Mouse (Mus musculus) kidney, postnatal 36 days (tissue): ENCODE measurements around the gene Thra.

Source experiments
- DNase-seq, 2 experiments: peaks; one replicate each; pipeline ENCODE4 v3.0.0; 2021 to 2022; ENCODE audit warnings: mixed read lengths in 2 of 2

The Thra gene

DNA sequence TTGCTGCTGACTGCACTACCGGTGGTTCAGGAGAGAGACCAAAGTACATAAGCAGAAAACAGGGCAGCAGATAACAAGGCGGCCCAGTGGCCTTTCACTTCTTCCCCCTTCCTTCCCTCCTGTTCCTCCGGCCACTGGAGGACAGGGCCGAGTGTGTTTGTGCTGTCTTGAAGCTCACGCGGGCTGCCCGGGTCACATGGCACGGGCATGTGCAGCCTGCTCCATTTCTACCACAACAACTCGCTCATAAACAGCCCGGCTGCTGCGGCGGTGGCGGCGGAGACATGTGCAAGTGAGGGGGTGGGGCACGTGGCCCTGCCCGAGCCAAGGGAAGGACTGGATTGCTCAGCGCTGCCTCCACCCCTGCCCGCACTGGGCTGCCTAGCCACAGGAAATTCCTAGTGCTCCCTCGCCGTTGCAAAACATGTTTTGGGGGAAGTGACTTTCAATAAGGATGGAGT, 42.8 kb downstream of the Thra start:
- peak; percentile 99 to 100 for DNase-seq

DNA sequence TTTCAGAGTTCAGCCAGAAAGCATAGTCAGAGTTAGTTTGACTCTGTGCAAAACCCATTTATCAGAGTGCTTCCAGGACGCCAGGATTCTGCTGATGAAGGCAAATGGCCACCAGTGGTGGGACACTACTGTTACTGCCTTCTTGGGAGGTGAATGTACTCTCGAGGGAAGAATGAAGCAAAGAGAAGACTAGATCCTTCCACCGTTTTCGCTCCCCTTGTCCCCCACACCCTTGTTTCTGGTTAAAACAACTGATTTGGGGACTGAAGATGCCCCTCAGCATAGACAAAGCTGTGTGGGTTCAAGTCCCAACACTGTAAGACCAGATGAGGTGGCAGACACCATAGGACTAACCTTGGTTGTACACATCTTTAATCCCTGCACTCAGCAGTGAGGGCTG, 43.7 kb downstream of the Thra start:
- DNase-seq: no peak

DNA sequence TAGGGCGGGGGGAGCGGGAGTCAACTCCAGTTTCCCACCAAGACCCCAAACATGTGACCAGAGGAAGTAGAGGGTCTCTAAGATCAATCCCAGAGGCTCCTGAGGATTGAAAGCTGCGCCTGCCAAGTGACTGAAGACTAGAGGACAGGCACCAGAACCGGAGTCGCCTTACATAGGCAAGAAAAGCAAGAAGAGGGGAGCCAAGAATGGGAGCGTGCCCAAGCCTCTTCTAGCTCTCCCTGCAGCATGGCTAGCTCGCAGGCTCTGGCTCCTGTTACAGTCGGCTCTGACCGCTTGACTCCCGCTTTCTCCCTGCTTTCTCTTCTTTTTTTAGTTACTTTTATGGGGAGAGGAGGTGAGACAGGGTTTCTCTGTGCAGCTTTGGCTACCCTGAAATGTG, 44.8 kb downstream of the Thra start:
- DNase-seq: peak in 1 of 2 experiments; percentile 33

DNA sequence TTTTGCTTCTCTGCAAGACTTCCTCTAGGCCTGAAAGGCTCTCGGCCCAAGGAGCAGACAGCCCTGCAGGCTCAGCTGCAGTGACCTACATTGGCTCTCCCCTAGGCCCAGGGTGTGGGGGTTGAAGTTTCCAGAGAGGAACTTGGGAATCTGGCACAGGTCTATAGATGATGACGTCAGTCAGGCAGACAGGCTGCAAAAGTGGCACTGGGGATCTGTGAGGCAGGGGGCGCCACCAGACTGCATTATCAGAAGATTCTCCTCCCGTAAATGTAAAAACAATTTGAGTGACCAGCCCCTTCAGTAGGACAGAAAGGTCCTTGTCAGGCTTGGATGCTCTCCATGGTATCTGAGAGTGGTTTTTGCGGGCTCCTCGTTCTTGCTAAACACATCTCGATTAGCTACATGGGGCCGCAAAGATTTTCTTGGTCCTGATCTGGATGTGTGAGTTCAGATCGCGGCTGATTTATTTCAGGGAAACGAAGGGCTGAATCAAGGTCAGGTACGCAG, 45.4 kb downstream of the Thra start:
- DNase-seq: peak; percentile 83 to 87

DNA sequence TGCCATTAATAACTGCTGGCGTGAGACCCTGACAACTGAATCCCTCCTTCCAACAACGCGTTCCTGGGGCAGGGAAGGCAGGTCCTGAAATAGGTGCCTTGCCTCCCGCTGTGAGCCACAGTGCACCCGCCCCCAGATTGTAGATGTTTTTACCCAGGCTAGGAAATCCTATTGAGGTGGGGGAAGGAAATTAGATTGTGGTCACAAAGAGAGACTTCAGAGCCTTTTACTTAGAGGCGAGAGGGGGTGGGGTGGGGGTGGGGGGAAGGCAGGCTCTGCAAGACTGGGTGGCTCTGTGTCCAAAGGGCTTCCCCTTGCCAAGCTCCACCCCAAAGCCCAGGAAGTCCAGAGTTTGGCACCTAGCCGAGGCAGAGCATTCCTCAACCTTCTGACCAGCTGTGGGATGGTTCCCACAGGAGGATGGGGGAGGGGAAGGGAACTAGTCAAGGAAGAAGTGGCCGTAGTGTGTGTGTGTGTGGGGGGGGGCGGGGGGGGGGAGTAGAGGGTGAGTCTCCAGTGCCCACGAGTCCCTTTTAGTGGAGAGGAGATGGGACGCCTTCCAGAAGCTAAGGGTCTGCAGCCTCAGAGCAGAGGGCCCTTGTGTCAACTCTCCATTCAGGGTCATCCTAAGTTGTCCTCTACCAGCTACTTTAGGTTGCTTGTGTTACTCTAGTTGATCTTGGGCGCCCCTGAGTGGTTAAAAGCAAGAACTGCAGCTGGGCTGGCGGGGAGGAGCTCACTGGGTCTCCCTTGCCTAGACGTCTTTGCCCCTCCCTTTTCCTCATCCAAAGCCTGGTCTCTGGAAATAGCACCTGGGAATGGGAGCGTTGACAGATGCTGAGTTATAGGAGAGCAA, 46.1 kb downstream of the Thra start:
- DNase-seq: peak; percentile 98 to 99

DNA sequence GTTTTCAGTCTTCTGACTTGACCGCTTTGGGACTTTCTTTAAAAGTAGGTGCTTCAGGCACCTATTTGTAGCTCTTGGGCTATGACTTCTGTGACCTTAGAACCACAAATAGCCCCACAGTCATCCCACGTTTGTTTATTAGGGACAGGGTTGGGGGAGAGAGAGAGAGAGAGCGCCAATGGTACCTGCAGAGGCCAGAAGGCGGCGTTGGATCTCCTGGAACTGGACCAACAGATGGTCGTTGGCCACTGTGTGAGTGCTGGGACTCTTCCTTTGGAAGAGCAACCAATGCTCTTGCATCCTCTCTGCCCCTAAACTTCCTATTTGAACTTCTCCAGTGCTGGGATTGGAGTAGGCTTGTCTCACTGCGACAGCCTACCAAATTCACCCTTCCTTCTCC, 46.8 kb downstream of the Thra start:
- DNase-seq: peak in 1 of 2 experiments; percentile 39

DNA sequence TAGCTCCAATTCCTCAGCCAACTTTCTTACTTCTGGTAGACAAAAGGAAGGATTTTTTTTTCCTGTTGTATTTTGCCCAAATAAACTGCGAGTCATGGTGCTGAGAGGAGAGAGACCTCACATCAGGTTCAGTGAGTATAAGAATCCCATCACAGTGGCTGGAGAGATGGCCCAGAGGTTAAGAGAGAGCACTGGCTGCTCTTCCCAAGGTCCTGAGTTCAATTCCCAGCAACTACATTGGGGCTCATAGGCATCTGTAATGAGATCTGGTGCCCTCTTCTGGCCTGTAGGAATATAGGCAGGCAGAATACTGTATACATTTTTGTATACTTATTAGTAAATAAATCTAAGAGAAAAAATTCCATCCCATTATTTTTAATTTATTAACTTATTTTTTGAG, 47.3 kb downstream of the Thra start:
- DNase-seq: no peak

DNA sequence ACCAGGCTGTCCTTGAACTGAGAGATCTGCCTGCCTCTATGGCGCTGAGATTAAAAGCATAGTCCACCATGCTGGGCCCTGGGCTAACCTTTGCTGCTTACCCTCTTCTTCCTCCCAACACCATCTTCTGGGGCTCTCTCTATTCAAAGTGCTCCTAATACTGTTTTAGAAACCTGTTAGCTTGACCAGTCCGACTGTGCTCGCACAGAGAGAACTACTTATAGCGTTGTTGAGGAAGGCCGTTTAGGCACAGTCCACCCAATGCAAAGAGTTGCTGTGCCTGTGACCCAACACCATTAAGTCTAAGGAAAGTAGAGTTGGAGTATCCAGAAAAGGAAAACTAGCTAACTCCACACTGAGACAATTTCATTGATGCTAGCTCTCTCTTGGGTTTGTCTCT, 47.7 kb downstream of the Thra start:
- DNase-seq: no peak

DNA sequence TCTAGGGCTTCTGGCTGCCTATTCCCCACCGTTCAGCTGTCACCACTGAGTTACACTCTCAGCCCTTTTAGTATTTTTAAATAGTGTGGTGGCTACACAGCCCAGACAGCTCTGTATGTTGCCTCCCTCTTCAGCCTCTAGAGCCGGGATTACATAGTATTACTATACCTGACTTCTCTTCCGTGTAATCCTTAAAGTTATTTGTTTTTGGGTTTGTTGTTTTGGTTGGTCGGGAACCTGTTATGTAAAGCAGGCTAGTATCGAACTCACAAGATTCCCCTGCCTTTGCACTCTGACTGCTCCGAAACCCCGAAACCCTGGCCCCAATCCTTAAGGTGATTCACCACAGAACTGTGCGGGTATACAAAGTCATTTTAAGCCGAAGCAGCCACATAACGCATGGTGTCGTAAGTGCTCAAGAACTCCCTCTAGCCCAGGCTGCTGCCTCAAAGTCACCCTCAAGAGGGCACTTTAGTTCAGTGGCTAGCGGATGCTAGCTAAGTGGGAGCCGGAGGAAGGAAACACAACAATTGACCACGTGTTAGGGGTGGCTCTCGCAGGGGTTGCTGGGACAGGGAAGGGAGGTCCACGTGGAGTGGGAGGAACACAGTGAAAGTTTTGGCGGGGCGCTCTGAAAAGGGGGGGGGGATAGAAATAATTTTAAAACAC, 48.2 kb downstream of the Thra start:
- DNase-seq: peak; percentile 92 to 96

DNA sequence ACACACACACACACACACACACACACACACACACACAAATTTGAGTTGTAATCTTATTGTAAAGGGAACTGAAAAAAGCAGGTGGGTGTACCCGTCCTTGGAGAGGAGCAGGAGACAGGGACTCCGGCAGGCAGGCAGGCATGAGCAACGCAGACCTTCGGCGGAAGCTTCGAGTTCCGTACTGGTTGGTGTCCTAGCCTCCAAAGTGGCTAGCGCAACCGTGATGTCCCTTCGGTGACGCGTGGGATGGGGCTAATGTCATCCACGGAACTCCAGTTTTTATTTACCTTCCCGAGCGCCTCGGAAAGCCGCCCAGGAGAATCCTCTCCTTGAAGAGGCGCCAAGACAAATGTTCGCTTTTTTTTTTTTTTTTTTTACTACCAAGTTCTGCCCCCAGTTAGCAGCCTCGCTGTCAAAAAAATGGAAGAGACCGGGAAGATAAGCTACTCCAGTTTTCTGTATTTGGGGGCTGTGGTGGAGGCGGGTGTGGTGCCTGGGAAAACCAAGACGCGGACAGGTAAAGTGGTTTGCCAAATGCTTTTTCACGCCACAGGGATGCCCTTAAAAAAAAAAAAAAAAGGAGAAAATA, 48.9 kb downstream of the Thra start:
- DNase-seq: no peak

DNA sequence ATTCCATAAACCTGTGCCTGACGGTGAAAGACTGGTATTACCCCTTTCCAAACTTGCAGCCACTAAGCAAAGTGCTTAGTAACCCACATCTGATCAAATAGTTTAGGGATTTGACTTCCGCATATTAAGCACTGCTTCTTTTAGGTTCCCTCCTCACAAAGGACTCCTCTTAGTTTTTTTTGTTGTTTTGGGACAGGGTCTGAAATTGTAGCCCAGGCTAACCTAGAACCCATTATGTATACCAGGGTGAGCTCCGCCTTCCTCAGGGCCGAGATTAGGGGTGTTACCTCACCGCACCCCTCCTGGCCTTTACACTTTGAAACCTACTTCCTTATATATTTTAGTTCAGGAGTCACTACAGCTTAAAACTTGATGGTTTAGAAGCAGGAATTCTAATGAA, 49.4 kb downstream of the Thra start:
- no peak for DNase-seq

DNA sequence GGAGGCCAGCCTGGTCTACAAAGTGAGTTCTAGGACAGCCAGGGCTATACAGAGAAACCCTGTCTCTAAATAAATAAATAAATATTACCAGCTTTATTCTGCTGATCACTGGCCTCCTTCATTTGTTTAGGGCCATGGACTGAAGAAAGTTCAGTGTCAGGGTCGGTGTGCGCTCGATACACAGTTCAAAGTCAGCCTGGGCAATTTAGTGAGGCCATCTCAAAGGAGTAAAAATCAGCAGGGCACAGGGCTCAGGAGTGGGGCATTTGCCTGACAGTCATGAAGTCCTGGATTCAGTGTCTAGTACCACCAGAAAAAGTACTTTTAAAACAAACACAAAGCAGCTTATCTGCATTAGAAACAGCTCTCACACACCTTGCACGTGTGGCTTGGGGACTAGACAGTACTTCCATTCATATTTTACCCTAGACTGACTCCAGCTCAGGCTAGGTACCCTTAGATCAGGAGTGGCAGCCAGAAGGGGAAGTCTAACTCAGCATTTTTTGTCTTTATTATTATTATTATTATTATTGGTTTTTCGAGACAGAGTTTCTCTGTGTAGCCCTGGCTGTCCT, 50.3 kb downstream of the Thra start:
- no peak for DNase-seq

DNA sequence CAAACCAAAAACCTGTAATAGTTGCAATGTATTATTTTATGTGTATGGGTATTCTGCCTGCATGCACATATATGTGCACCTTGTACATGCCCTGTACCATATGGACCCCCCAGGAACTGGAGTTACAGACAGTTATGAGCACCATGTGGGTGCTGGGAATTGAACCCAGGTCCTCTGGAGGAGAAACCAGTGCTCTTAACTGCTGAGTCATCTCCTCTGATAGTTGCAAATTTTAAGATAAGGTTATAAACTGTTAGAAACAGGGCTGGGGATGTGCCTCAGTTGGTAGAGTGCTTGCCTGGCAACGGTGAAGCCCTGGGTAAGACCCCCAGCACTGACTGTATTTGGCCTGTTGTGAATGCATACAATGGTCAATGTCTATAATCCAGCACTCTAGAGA, 51.0 kb downstream of the Thra start:
- DNase-seq: no peak

DNA sequence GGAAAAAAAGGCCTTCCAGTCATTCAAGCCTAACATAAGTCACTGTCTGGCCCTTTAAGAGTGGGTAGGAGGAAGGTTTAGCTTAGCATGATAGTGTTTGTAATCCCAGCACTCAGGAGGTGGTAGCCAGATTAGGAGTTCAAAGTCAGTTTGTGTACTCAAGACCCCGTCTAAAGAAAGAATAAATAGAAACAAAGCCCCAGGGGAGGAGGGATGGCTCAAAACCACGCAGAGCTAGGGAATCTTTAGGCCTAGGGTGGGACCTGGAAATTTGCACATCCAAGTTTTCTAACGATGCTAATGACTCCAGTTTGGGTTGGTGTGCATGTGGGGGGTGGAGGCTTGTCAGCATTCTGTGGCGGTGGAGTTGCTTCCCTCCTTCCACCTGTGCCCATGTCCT, 51.6 kb downstream of the Thra start:
- no peak for DNase-seq

DNA sequence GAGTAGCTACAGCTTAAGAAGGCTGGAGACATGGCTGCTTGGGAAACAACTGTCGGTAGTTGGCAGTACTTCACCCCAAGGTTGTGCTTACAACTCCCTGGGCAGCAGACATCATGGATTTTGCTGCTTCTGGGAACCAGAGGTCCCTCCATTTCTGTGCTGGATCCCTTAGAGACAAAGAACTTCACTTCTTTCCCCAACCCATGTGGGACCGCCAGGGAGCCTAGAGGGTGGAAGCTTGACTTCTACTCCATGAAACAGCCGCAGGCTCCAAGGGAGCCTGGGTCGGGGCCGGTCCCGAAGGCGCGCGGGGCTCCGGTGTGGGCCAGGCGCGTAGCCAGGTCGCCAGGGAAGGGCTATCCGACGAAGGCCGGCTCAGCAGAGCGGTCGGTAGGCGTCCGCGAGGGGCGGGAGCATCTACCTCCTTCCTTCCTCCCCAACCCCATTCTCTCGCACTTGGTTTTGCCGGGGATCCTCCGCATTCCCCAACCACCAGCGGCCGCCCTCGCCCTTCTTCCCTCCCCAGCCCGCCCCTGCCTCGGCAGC, 54.1 kb downstream of the Thra start:
- peak; percentile 84 to 86 for DNase-seq

DNA sequence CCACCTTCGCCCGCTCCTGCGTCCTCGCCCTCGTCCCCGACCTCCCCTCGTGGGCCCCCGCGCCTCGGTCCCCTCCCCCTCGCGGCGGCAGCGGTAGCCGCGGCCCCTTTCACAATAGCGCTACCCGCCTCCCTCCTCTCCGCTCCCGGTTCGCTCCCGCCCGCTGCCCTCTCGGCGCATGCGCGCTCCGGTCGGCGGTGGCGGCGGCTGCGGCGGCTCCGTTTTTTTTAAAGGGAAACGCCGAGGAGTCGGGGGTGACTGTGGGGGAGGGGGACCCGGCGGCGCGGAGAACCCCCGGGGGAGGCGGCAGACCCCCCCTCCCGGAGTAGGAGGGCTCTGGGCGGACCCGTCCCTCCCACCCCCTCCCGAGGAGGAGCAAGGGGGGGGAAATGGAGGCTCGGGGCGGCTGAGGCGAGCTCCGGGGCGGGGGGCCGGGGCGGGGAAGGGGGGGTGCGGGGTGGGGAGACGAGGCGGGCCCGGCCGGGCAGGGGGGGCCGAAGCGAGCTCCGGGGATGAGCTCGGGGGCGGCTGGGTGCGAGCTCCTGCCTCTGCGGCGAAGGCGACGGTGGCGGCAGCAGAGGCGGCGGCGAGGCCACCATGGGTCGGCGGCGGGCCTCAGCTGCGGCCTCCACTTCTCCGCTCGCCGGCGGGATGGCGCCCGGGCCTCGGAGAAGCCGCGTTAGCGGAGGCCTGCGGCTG, 54.7 kb downstream of the Thra start, which contains the start of gene Msl1:
Gene Msl1 (plus strand): TSS at position 502 of the 699 bp plus-strand sequence.
- DNase-seq: peak; percentile 90 to 94

DNA sequence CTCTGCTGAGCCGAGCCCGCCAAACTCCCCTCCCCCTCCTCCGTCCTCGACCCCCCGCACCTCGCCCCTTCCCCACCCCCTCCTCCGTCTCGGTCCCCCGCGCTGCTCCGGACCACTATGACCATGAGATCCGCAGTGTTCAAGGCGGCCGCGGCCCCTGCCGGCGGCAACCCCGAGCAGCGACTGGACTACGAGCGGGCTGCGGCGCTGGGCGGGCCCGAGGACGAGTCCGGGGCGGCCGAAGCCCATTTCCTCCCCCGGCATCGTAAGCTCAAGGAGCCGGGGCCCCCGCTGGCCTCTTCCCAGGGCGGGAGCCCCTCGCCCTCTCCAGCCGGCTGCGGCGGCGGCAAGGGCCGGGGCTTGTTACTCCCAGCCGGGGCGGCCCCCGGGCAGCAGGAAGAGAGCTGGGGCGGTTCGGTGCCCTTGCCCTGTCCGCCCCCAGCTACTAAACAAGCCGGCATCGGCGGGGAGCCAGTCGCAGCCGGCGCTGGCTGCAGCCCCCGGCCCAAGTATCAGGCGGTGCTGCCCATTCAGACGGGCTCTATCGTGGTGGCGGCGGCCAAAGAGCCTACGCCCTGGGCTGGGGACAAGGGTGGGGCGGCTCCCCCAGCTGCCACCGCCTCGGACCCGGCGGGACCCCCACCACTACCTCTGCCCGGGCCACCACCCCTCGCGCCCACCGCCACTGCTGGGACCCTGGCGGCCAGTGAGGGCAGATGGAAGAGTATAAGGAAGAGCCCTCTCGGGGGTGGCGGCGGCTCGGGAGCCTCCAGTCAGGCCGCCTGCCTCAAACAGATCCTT, 55.5 kb downstream of the Thra start:
- DNase-seq: peak in 1 of 2 experiments; percentile 74

DNA sequence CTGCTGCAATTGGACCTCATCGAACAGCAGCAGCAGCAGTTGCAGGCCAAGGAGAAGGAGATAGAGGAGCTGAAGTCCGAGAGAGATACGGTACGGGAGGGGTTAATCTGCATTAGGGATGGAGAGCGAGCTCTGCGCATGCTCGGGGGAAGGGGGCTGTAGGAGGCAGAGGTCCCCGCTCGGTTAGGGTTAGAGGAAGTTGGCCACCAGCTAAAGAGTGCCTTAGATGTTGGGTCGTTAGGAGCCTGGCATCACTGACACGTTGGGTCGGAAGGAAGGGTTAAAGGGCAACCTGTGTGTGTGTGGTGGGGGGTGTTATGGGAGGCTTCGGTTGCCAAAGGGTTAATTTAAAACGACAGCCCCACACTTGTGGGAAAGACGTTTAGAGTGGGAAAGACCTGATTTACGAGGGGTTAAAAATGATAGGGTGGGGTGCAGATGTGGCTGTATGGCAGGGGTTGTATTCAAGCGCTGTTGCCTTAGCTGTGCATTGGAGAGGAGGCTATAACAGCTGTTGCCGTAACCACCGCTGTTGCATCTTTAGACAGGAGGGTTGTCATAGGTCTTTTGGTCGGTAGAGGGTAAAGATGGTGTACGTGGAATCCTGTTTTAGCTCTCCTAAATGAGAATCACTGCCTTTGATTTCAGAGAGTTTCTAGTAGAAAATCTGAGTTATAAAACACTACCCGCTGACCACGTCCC, 56.2 kb downstream of the Thra start:
- DNase-seq: peak in 1 of 2 experiments; percentile 75

DNA sequence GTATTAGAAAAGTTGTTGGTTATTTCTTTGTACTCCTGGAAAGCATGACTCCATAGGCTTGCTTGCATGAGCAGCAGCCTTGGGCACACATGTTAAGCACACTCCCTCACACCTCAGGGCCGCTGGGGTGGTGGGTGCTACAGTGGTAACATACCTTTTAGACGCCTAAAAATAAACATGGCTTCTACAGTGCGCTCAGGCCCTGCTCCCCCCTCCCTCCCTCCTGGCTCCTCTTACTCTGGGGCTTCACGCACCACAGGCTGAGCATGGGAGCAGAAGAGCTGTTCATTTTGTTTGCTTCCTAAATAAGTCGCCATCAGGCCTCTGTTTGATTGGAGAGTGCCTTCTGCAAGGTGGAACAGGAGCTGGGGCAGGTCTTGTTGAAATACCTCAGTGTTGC, 56.9 kb downstream of the Thra start:
- peak in 1 of 2 experiments; percentile 37 for DNase-seq

DNA sequence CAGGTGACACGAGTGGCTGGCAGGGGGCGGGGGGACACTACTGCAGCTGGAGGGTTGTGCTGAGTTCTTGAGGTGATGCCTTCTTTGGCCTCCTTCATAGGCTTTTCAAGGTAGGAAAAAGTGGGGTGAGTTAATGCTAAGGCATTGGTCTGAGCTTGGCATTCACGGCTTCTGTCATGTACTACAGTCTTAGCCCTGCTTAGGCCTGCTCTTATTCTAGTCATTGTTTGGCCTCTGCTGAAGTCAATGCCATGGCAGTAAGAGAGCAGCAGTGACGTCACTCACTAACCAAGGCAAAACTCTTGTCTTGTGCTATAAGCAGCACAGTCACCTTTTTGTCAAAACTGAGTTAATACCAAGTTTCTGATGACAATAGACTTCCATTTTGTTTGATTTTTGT, 57.5 kb downstream of the Thra start:
- DNase-seq: no peak

DNA sequence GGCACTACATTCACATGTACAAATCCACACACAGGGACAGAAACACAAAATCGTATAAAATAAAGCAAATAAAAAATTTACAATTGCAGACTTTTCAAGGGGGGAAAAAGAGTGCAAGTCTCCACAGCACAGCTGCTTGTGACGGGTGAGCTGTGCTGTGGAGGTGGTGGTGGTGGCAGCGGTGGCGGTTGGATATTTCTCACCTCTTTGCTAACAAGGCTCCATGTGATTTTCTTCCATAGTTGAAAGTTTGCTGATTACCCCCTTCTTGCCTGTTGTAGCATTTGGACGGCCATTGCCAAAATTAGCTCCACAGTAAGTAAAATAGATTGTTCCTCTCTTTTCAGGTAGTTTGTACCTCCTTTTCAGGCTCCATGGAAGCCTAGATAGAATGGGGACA, 64.2 kb downstream of the Thra start, which contains the start of gene Casc3:
Gene Casc3 (plus strand): TSS at position 301 of the 400 bp plus-strand sequence.
- no peak for DNase-seq
